Mouse (Mus musculus) bone marrow, adult 2 months (tissue): ENCODE measurements around the gene Tmem117.

Experiments used
- CTCF ChIP-seq: fragments of 200-500 bp; IDR thresholded peaks from 2 replicates; pipeline ENCODE4 v1.5.1; 2011; ENCODE audit warnings: low read length, control low read depth; ENCODE audit not compliant: control insufficient read depth, insufficient read depth
- POLR2A ChIP-seq: fragments of 200-500 bp; IDR thresholded peaks from 2 replicates; pipeline ENCODE4 v1.6.1; 2011; ENCODE audit warnings: low read depth, mild to moderate bottlenecking, control low read depth, low read length, borderline replicate concordance; ENCODE audit not compliant: control insufficient read depth

DNA sequence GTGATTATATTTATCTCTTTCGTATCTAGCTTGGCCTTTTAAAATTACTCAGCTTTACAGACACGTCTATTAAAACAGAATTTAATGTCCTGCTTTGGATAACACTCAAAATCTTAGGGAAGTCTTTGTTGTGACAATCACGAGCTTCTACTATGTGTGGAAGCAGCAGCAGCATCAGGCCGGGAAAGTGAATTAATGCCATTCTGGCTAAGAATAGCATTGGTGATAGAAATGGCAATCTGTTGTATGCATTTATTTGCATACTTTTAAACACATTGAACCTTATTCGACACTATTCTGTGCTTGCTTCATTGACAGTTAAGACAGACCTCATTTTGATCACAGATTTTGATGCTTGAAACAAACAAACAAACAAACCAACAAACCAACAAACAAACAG, 239.3 kb downstream of the Tmem117 start:
- TF ChIP-seq CTCF (no peak), POLR2A (no peak)
